Mouse (Mus musculus): ENCODE results near the gene Fndc3b.

GRCm38 (mm10) chr3:27430621-27431263, 280.4 kb downstream of the Fndc3b start:
- no peak for TF ChIP-seq CTCF (conservative IDR thresholded peaks at IDR 0.05; ENCODE audit: insufficient read depth, insufficient read length, low read depth, low read length)
- no peak for TF ChIP-seq POLR2A (IDR thresholded peaks at IDR 0.05; ENCODE audit: low read depth, low read length)

All from kidney, adult 2 months (tissue).